Comparison of ENCODE assay signal across 15 mouse cellular contexts in the genomic region with DNA sequence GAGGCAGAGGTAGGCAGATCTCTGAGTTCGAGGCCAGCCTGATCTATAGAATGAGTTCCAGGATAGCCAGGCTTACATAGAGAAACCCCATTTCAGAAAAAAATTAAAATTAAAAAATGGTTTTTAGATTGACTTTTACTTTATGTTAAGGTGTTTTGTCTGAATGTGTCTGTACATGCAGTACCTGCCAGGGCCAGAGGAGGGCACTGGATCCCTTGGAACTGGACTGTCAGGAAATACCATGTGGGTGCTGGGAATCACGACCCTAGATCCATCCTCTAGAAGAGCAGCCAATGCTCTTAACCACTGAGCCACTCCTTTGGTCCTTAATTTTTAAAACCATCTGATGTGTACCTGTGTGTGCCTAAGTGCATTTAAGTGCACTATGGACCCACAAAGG. TPM values are rescaled to one million over a fixed set of nuclear protein-coding genes. Genes with fewer than 3 reads are reported as not detected.
DNase-seq lines count a peak whose midpoint lies in the region; ATAC-seq and TF ChIP-seq lines count a peak whose summit lies in the region.
"Had no signal": no experiment of that assay in that cellular context is flagged by ENCODE, and none has a peak within 500 bp of the region (broad histone marks: within the 10 kb centered on the region; RNA-seq: fewer than 3 reads in every experiment).

No protein-coding gene starts in this region.

- WGBS in liver, embryonic 13.5 days (ENCODE audit: insufficient replicate concordance): 68% methylated on average over 2 of the region's 2 CpGs

- ATAC-seq in G1E (ENCODE audit: extremely low read depth, insufficient number of reproducible peaks, low FRiP score, poor library complexity, severe bottlenecking): no peak
- ATAC-seq in liver, embryonic 13.5 days (ENCODE audit: low read depth): no peak
- ATAC-seq: forebrain, embryonic 13.5 days had no signal

- intact Hi-C loops in left cerebral cortex, adult 2 months (cut with DNase I): no loop called here
- intact Hi-C loops in left cerebral cortex, postnatal 36 days (cut with DNase I): no loop called here

- no peaks in the 10 kb centered on the region for H3K36me3 ChIP-seq in G1E (replicated peaks)
- peaks cover 67% of the 10 kb centered on the region for H3K36me3 ChIP-seq in liver, embryonic 13.5 days

- no peak overlapping the region for H3K4me2 ChIP-seq in liver, embryonic 13.5 days
- H3K4me2 ChIP-seq: forebrain, embryonic 13.5 days; hindbrain, embryonic 15.5 days; neural tube, embryonic 12.5 days had no signal

- H3K4me3 ChIP-seq in left cerebral cortex, adult 2 months: no peak overlapping the region
- H3K4me3 ChIP-seq in G1E (ENCODE audit: low read depth, low read length): no peak overlapping the region
- H3K4me3 ChIP-seq in liver, embryonic 13.5 days (replicated peaks): no peak overlapping the region
- H3K4me3 ChIP-seq: embryonic facial prominence, embryonic 10.5 days; forebrain, embryonic 13.5 days; heart, embryonic 10.5 days; hindbrain, embryonic 15.5 days; neural tube, embryonic 12.5 days had no signal

- H3K9me3 ChIP-seq in G1E (replicated peaks): no peaks in the 10 kb centered on the region
- no peaks in the 10 kb centered on the region; the same call in 1 of the 2 replicates for H3K9me3 ChIP-seq in liver, embryonic 13.5 days (replicated peaks)
- H3K9me3 ChIP-seq: hindbrain, embryonic 15.5 days had no signal

- no peak overlapping the region for H3K9ac ChIP-seq in liver, embryonic 13.5 days
- H3K9ac ChIP-seq: forebrain, embryonic 13.5 days; hindbrain, embryonic 15.5 days; neural tube, embryonic 12.5 days had no signal

- H3K4me1 ChIP-seq in G1E (ENCODE audit: insufficient read depth, low read depth, low read length): no peaks in the 10 kb centered on the region
- no peaks in the 10 kb centered on the region for H3K4me1 ChIP-seq in liver, embryonic 13.5 days (replicated peaks)
- H3K4me1 ChIP-seq: embryonic facial prominence, embryonic 10.5 days; forebrain, embryonic 13.5 days; heart, embryonic 10.5 days; hindbrain, embryonic 15.5 days; neural tube, embryonic 12.5 days had no signal

- no peak for DNase-seq in left cerebral cortex, adult 2 months (ENCODE audit: extremely low spot score in 1 of 2, low spot score in 2 of 2)
- no peak for DNase-seq in left cerebral cortex, postnatal 36 days (ENCODE audit: low spot score in 2 of 2)
- DNase-seq in B cell, adult 2 months: peak; percentile 24 to 27
- no peak for DNase-seq in G1E (ENCODE audit: low spot score)
- DNase-seq in liver, embryonic 13.5 days: peak; percentile 6
- no peak for DNase-seq in ovary, postnatal 36 days (ENCODE audit: low spot score)
- DNase-seq in kidney, postnatal 10 days: no peak
- DNase-seq in gastrocnemius, adult 8-10 months (ENCODE audit: low spot score in 2 of 2): no peak
- DNase-seq: layer of hippocampus, adult 9-11 months; right cerebral cortex, postnatal 25 days had no signal

- peak; percentile 41 for TF ChIP-seq CTCF in left cerebral cortex, adult 2 months (IDR thresholded peaks at IDR 0.05)
- TF ChIP-seq CTCF in G1E (IDR thresholded peaks at IDR 0.05; ENCODE audit: low read depth, low read length): 0 out of 2 replicates have a peak, but pooled peaks have one; percentile 11

- no peak overlapping the region for H3K27ac ChIP-seq in left cerebral cortex, adult 2 months
- H3K27ac ChIP-seq in liver, embryonic 13.5 days: no peak overlapping the region
- H3K27ac ChIP-seq: embryonic facial prominence, embryonic 10.5 days; forebrain, embryonic 13.5 days; heart, embryonic 10.5 days; hindbrain, embryonic 15.5 days; neural tube, embryonic 12.5 days had no signal

- peaks cover 2% of the 10 kb centered on the region; the same call in 1 of the 2 replicates for H3K27me3 ChIP-seq in G1E (ENCODE audit: insufficient read depth, low read length)
- no peaks in the 10 kb centered on the region for H3K27me3 ChIP-seq in liver, embryonic 13.5 days
- H3K27me3 ChIP-seq: forebrain, embryonic 13.5 days; hindbrain, embryonic 15.5 days; neural tube, embryonic 12.5 days had no signal

RNA-seq across cellular contexts. Expression of a gene that starts 43.8 kb away (rescaled TPM):
- total RNA-seq in left cerebral cortex, adult 2 months (2021): 10 to 100 TPM; 76.0 to 85.1 TPM
- total RNA-seq in left cerebral cortex, postnatal 36 days (2021): 10 to 100 TPM; 73.8 to 81.5 TPM
- total RNA-seq in G1E (2014; fragmentation: Nextera tagmentation) (109 and 115 TPM in 2 replicates), G1E (2017) (95.3 and 105 TPM in 2 replicates)
- 59.5 and 84.7 TPM in 2 replicates for polyA plus RNA-seq in G1E (2012)
- polyA plus RNA-seq in liver, embryonic 13.5 days (2015; fragmentation: Nextera tagmentation; extraction: Ambion mirVana): 22.3 and 28.0 TPM in 2 replicates
- total RNA-seq in gastrocnemius, adult 8-10 months (2022): 10 to 100 TPM; 54.6 to 64.5 (median 59.5) TPM

Comparison
In these comparisons a context has a peak if more than half of its experiments do, and no peak if none do; other contexts are left out.
1. DNase-seq: peak in B cell, adult 2 months (2 of 2) and liver, embryonic 13.5 days (single experiment); none in left cerebral cortex, adult 2 months (0 of 2), left cerebral cortex, postnatal 36 days (0 of 2), G1E (single experiment), ovary, postnatal 36 days (single experiment), kidney, postnatal 10 days (single experiment) and gastrocnemius, adult 8-10 months (0 of 2).